9 mouse cellular contexts compared by ENCODE assay signal in the genomic region with DNA sequence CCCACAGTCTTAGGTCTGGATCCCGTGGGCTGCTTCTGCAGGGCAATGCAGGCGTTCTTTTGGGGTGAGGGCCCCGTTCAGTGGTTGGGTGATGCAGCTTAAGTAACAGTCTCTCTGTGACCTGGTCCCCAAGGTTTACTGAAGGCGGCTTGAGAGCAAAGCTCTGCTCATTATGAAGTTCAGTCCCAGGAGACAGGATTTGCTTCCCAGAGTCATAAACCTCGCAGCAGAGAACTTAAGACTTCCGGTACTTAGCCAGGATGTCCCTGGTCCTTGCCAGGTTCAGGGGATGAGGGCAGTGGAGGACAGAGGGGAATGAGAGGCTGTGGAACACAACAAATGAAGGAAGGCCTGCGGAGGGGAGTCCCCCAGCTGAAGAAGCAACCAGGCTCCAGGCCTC. TPM values are rescaled to one million over a fixed set of nuclear protein-coding genes. Genes with fewer than 3 reads are reported as not detected.
A peak's percentile ranks its signal among the peaks of the same experiment; 100 is the strongest.
DNase-seq lines count a peak whose midpoint lies in the region; ATAC-seq and TF ChIP-seq lines count a peak whose summit lies in the region.
"Had no signal": no experiment of that assay in that cellular context is flagged by ENCODE, and none has a peak within 500 bp of the region (broad histone marks: within the 10 kb centered on the region; RNA-seq: fewer than 3 reads in every experiment).

No protein-coding gene starts in this region.

- 31% methylated on average over 7 of the region's 7 CpGs for WGBS in hindbrain, embryonic 10.5 days
- WGBS in limb, embryonic 15.5 days, result 16% methylated on average over 7 of the region's 7 CpGs

- H3K4me2 ChIP-seq in limb, embryonic 15.5 days, result peak overlapping the region; percentile 82

- no peaks in the 10 kb centered on the region for H3K36me3 ChIP-seq in testis, adult 2 months (ENCODE audit: control insufficient read depth, insufficient read depth, low read length)
- H3K36me3 ChIP-seq in hindbrain, embryonic 10.5 days, result no peaks in the 10 kb centered on the region
- H3K36me3 ChIP-seq in limb, embryonic 15.5 days, result no peaks in the 10 kb centered on the region

- no peak for ATAC-seq in limb, embryonic 15.5 days (ENCODE audit: insufficient number of reproducible peaks, low FRiP score, low TSS enrichment, low read depth)

- DNase-seq in testis, postnatal 10 days (ENCODE audit: low spot score), result no peak
- no peak for DNase-seq in hindbrain, embryonic 10.5 days (ENCODE audit: low spot score)
- DNase-seq in adrenal gland, postnatal 4 days (ENCODE audit: low spot score in 2 of 2), result no peak
- DNase-seq in adrenal gland, postnatal 36 days, result no peak
- DNase-seq in urinary bladder, postnatal 25 days (ENCODE audit: low spot score), result no peak
- no peak for DNase-seq in urinary bladder, adult 18-20 months (ENCODE audit: low spot score in 2 of 2)

- H3K4me1 ChIP-seq in testis, adult 2 months (ENCODE audit: control insufficient read depth, insufficient read depth, low read length), result peaks cover 20% of the 10 kb centered on the region
- H3K4me1 ChIP-seq in hindbrain, embryonic 10.5 days (replicated peaks), result peaks cover 16% of the 10 kb centered on the region
- H3K4me1 ChIP-seq in limb, embryonic 15.5 days, result peaks cover 19% of the 10 kb centered on the region

- no peak overlapping the region for H3K9ac ChIP-seq in limb, embryonic 15.5 days

- TF ChIP-seq POLR2A in testis, adult 2 months (IDR thresholded peaks at IDR 0.05; ENCODE audit: control insufficient read depth, low read depth, low read length), result no peak

- no peaks in the 10 kb centered on the region for H3K27me3 ChIP-seq in testis, adult 2 months (ENCODE audit: control insufficient read depth, insufficient read depth, low read length)
- peaks cover 42% of the 10 kb centered on the region for H3K27me3 ChIP-seq in hindbrain, embryonic 10.5 days (ENCODE audit: insufficient read depth, poor library complexity, severe bottlenecking)
- peaks cover 13% of the 10 kb centered on the region for H3K27me3 ChIP-seq in limb, embryonic 15.5 days

- H3K9me3 ChIP-seq in hindbrain, embryonic 10.5 days, result no peaks in the 10 kb centered on the region
- H3K9me3 ChIP-seq in limb, embryonic 15.5 days, result no peaks in the 10 kb centered on the region

- H3K4me3 ChIP-seq in testis, adult 2 months (ENCODE audit: control insufficient read depth, low read depth, low read length), result peak overlapping the region; percentile 16; the same call in 1 of the 2 replicates
- peak overlapping the region; percentile 50 for H3K4me3 ChIP-seq in hindbrain, embryonic 10.5 days
- H3K4me3 ChIP-seq in limb, embryonic 15.5 days, result peak overlapping the region; percentile 44

- H3K27ac ChIP-seq in testis, adult 2 months (ENCODE audit: control insufficient read depth, insufficient read depth, low read depth, low read length), result no peak overlapping the region
- H3K27ac ChIP-seq in hindbrain, embryonic 10.5 days, result peak overlapping the region; percentile 57; the same call in 1 of the 2 replicates
- H3K27ac ChIP-seq in limb, embryonic 15.5 days, result no peak overlapping the region
- H3K27ac ChIP-seq: macrophage had no signal

- TF ChIP-seq CTCF in testis, adult 2 months (IDR thresholded peaks at IDR 0.05; ENCODE audit: control insufficient read depth, insufficient read depth, insufficient replicate concordance, low read depth, low read length), result no peak

RNA-seq across cellular contexts. Expression of a gene that starts 0.5 kb away (rescaled TPM):
- 0.25 and 0.47 TPM in 2 replicates for polyA plus RNA-seq in testis, adult 2 months (2012; rRNA removed)
- polyA plus RNA-seq in hindbrain, embryonic 10.5 days (2016; fragmentation: Nextera tagmentation; extraction: Ambion mirVana), result 0.18 and 0.37 TPM in 2 replicates
- 3.6 and 3.9 TPM in 2 replicates for polyA plus RNA-seq in limb, embryonic 15.5 days (2015; fragmentation: Nextera tagmentation; extraction: Ambion mirVana)
- total RNA-seq in adrenal gland, postnatal 4 days (2021), result 1 to 10 TPM; 2.3 TPM
- total RNA-seq in adrenal gland, postnatal 36 days (2021), result 1 to 10 TPM; 1.4 to 2.0 TPM
- polyA plus RNA-seq: macrophage had no signal
